Mouse (Mus musculus): ENCODE results near the gene Alg12. TPM values are rescaled to one million over a fixed set of nuclear protein-coding genes. Genes with fewer than 3 reads are reported as not detected.
"Not testable (repeated sequence)": the region's sequence is repeated elsewhere in the genome, so short reads cannot be mapped to it uniquely, and the experiment has no call there.

Gene Alg12
- polyA plus RNA-seq, 1 experiment, result not detected

GRCm38 (mm10) chr15:88792140-88792850, 26.8 kb downstream of the Alg12 start:
- 77% methylated on average over 4 of the region's 4 CpGs for WGBS
- H3K27ac ChIP-seq (ENCODE audit: insufficient read depth, low read depth, low read length), result no peak overlapping the region
- no peaks in the 10 kb centered on the region for H3K4me1 ChIP-seq (ENCODE audit: control insufficient read depth, insufficient read depth, low read length)
- no peak overlapping the region for H3K4me3 ChIP-seq (ENCODE audit: insufficient read depth, low read depth, low read length)
- no peak for TF ChIP-seq CTCF (IDR thresholded peaks at IDR 0.05; ENCODE audit: insufficient read depth, low read depth, low read length)
- no peak for TF ChIP-seq POLR2A (IDR thresholded peaks at IDR 0.05; ENCODE audit: insufficient read depth, low read depth, low read length)

- not testable (repeated sequence) for H3K4me3 ChIP-seq (ENCODE audit: insufficient read depth, low read depth, low read length); H3K27ac ChIP-seq (ENCODE audit: insufficient read depth, low read depth, low read length); H3K4me1 ChIP-seq (ENCODE audit: control insufficient read depth, insufficient read depth, low read length)
- WGBS, result 93% methylated on average over 5 of the region's 5 CpGs
Observed at GRCm38 (mm10) chr15:88774630-88775029, 44.5 kb downstream of the Alg12 start.

- Histone ChIP-seq H3K27ac (ENCODE audit: insufficient read depth, low read depth, low read length) (no peak overlapping the region), H3K4me1 (ENCODE audit: control insufficient read depth, insufficient read depth, low read length) (no peaks in the 10 kb centered on the region), H3K4me3 (ENCODE audit: insufficient read depth, low read depth, low read length) (no peak overlapping the region)
- WGBS, result 79% methylated on average over 1 of the region's 1 CpGs
- TF ChIP-seq POLR2A (IDR thresholded peaks at IDR 0.05; ENCODE audit: insufficient read depth, low read depth, low read length) (no peak), CTCF (IDR thresholded peaks at IDR 0.05; ENCODE audit: insufficient read depth, low read depth, low read length) (no peak)
Observed at GRCm38 (mm10) chr15:88768537-88768936, 50.6 kb downstream of the Alg12 start.

DNA sequence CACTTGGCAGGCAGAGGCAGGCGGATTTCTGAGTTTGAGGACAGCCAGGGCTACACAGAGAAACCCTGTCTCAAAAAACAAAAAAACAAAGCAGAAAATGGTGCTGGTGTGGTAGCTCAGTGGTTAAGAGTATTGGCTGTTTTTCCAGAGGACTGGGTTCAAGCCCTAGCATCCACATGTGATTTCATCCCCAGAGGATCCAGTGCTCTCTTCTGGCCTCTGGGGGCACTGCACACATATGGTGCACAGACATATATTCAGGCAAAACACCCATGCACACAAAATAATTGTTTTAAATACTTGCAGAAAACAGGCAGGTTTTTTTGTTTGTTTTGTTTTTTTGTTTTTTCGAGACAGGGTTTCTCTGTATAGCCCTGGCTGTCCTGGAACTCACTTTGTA, 53.0 kb downstream of the Alg12 start:
- WGBS, result 97% methylated on average over 2 of the region's 2 CpGs
- not testable (repeated sequence) for H3K27ac ChIP-seq (ENCODE audit: insufficient read depth, low read depth, low read length); H3K4me3 ChIP-seq (ENCODE audit: insufficient read depth, low read depth, low read length); H3K4me1 ChIP-seq (ENCODE audit: control insufficient read depth, insufficient read depth, low read length)

DNA sequence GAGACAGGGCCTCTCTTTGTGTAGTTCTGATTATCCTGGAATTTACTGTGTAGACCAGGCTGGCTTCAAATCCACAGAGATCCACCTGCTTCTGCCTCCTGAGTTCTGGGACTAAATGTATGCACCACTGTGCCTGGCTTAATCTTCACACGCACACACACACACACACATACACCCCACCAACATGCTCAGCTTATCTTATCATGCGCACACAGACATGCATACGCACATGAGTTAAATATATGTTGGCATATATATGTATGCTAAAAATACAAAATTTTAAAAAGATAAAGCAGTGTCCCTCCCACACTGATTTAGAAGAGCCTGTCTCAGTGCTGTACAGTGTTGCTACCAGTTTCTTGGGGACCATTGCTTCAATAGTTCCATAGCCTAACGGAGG, 57.6 kb downstream of the Alg12 start:
- TF ChIP-seq POLR2A (IDR thresholded peaks at IDR 0.05; ENCODE audit: insufficient read depth, low read depth, low read length), result no peak
- no peak for TF ChIP-seq CTCF (IDR thresholded peaks at IDR 0.05; ENCODE audit: insufficient read depth, low read depth, low read length)
- 98% methylated on average over 4 of the region's 4 CpGs for WGBS
- Histone ChIP-seq H3K27ac (ENCODE audit: insufficient read depth, low read depth, low read length) (no peak overlapping the region), H3K4me3 (ENCODE audit: insufficient read depth, low read depth, low read length) (no peak overlapping the region), H3K4me1 (ENCODE audit: control insufficient read depth, insufficient read depth, low read length) (no peaks in the 10 kb centered on the region)

GRCm38 (mm10) chr15:88758061-88758460, 61.1 kb downstream of the Alg12 start:
- whole genome bisulfite sequencing, result 90% methylated on average over 3 of the region's 3 CpGs
- Histone ChIP-seq H3K4me1 (ENCODE audit: control insufficient read depth, insufficient read depth, low read length) (no peaks in the 10 kb centered on the region), H3K27ac (ENCODE audit: insufficient read depth, low read depth, low read length) (no peak overlapping the region), H3K4me3 (ENCODE audit: insufficient read depth, low read depth, low read length) (no peak overlapping the region)
- TF ChIP-seq CTCF (IDR thresholded peaks at IDR 0.05; ENCODE audit: insufficient read depth, low read depth, low read length) (no peak), POLR2A (IDR thresholded peaks at IDR 0.05; ENCODE audit: insufficient read depth, low read depth, low read length) (no peak)

- TF ChIP-seq CTCF (IDR thresholded peaks at IDR 0.05; ENCODE audit: insufficient read depth, low read depth, low read length), result no peak
- no peak for TF ChIP-seq POLR2A (IDR thresholded peaks at IDR 0.05; ENCODE audit: insufficient read depth, low read depth, low read length)
- H3K27ac ChIP-seq (ENCODE audit: insufficient read depth, low read depth, low read length), result no peak overlapping the region
- peaks cover 5% of the 10 kb centered on the region for H3K4me1 ChIP-seq (ENCODE audit: control insufficient read depth, insufficient read depth, low read length)
- 97% methylated on average over 18 of the region's 18 CpGs for WGBS
- H3K4me3 ChIP-seq (ENCODE audit: insufficient read depth, low read depth, low read length), result no peak overlapping the region
Observed at GRCm38 (mm10) chr15:88755761-88756160, 63.4 kb downstream of the Alg12 start.

Other genes with a start within 250 kb of the Alg12 start
- gene Zdhhc25, start 219.0 kb downstream of the Alg12 start, polyA plus RNA-seq (2012; ENCODE audit: insufficient read depth, insufficient read length, low replicate concordance, missing spikeins), result not detected in 2 replicates
- gene Brd1, start 85.1 kb downstream of the Alg12 start, polyA plus RNA-seq (2012; ENCODE audit: insufficient read depth, insufficient read length, low replicate concordance, missing spikeins), result 206 TPM in 1 of 2 replicates, not detected in the other
- not detected in 2 replicates for gene Zbed4, start 67.7 kb downstream of the Alg12 start, polyA plus RNA-seq (2012; ENCODE audit: insufficient read depth, insufficient read length, low replicate concordance, missing spikeins)
- gene Creld2, start 328 bp upstream of the Alg12 start, polyA plus RNA-seq (2012; ENCODE audit: insufficient read depth, insufficient read length, low replicate concordance, missing spikeins), result not detected in 2 replicates
- gene Pim3, start 42.9 kb upstream of the Alg12 start, polyA plus RNA-seq (2012; ENCODE audit: insufficient read depth, insufficient read length, low replicate concordance, missing spikeins), result not detected in 2 replicates
- gene Ttll8, start 135.1 kb upstream of the Alg12 start, polyA plus RNA-seq (2012; ENCODE audit: insufficient read depth, insufficient read length, low replicate concordance, missing spikeins), result not detected in 2 replicates
- gene Mlc1, start 159.7 kb upstream of the Alg12 start, polyA plus RNA-seq (2012; ENCODE audit: insufficient read depth, insufficient read length, low replicate concordance, missing spikeins), result not detected in 2 replicates
- gene Mov10l1, start 163.6 kb upstream of the Alg12 start, polyA plus RNA-seq (2012; ENCODE audit: insufficient read depth, insufficient read length, low replicate concordance, missing spikeins), result not detected in 2 replicates
- gene Panx2, start 240.4 kb upstream of the Alg12 start, polyA plus RNA-seq (2012; ENCODE audit: insufficient read depth, insufficient read length, low replicate concordance, missing spikeins), result not detected in 2 replicates

Measured in olfactory bulb, adult 2 months (tissue).